Mouse (Mus musculus) left cerebral cortex, adult 18-20 months (tissue): ENCODE data around the gene Cyp2c54. TPM values are rescaled to one million over a fixed set of nuclear protein-coding genes. Genes with fewer than 3 reads are reported as not detected.
"Not testable (repeated sequence)": the region's sequence is repeated elsewhere in the genome, so short reads cannot be mapped to it uniquely, and the experiment has no call there.

Experiments
- DNase-seq, 2 experiments: peaks; one replicate each; pipeline ENCODE4 v3.0.0; 2021 to 2022; ENCODE audit warnings: low spot score in 2 of 2, mixed read lengths in 1 of 2
- long read RNA-seq, 2 experiments: library from polyadenylated mRNA; stranded (forward); transcript quantifications; one replicate each; pipeline ENCODE4 v2.0.0; 2021
- total RNA-seq, 2 experiments: library from RNA; stranded (reverse); gene quantifications; 2 replicates each; pipeline ENCODE4 v1.2.3; 2021

The Cyp2c54 gene
- not detected for total RNA-seq
- long read RNA-seq, experiment 1: 0 reads
- long read RNA-seq, experiment 2: 0 reads

DNA sequence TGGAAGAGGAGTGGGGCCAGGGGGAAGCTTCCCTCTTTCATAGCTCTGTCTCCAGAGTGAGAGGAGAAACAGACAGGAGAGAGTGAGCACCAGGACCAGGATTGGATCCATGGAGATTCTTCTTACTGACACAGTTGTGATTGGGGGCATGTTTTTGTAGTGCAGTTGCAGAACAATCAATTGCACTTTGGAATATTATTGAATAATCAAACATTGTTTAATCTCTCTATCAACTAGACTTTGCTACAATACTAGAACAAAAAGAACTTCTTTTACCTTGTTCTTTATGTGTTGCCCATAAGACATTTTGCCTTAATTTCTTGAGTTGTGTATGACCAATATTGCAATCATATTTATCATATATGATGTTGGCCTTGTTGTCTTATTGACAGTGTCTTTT lies at the start of gene Cyp2c54:
Gene Cyp2c54 (minus strand): TSS at position 127 of the 400 bp plus-strand sequence.
- DNase-seq: no peak

DNA sequence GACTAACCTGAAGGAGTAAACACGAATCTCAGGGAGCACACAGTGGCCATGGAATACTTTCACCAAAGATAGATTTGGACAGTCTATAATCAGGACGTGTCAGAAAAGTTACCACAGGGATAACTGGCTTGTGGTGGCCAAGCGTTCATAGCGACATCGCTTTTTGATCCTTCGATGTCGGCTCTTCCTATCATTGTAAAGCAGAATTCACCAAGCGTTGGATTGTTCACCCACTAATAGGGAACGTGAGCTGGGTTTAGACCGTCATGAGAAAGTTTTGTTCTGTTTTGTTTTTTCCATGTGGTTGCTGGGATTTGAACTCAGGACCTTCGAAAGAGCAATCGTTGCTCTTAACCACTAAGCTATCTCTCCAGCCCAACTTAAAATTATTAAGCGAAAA lies 46.0 kb upstream of the Cyp2c54 start:
- DNase-seq: not testable (repeated sequence)

DNA sequence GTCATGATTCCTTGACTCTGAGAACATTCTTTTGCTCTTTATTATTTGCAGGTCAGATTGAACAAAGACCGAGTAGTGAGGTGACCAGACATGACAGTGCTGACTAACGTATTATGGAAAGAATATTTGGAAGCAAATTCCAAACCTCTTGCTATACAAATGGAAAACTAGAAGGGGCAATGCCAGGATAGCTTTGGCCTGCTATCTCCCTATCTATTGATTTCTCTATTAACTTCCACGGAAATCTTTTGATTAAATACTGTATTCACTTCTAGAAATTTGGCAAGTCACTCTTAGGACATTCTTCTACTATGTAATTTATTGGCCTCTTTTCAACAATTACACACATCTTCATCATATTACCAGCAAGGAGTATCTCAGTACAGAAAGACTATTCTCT lies 17.5 kb upstream of the Cyp2c54 start:
- DNase-seq: no peak

DNA sequence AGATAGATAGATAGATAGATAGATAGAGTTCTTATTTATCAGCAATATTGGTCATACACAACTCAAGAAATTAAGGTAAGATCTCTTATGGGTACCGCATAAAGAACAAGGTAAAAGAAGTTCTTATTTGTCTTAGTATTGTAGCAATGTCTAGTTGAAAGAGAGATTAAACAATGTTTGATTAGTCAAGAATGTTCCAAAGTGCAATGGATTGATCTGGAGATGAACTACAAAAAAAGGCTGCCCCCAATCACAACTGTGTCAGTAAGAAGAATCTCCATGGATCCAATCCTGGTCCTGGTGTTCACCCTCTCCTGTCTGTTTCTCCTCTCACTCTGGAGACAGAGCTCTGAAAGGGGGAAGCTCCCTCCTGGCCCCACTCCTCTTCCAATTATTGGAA lies 15.8 kb upstream of the Cyp2c54 start, which contains the start of gene Cyp2c50:
Gene Cyp2c50 (plus strand): TSS at position 268 of the 400 bp plus-strand sequence.
- DNase-seq: not testable (repeated sequence)

DNA sequence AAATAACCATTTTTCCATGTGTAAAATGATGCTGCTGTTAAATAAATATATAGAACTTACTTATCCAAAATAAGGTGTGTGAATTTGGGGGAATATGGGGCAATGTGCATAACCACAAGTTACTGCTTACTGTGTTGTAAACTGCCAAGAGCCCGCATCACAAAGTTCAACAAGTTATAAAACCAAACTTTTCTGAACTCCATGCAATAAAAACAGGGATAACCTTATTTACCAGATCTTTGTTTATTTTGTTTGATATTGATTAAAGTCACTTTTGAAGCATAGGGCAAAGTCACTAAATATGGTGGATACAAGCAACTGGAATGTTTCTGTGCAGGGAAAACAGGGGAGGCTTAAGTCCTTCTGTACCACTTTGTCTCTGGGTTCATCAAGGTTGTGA lies 14.8 kb upstream of the Cyp2c54 start:
- no peak for DNase-seq

DNA sequence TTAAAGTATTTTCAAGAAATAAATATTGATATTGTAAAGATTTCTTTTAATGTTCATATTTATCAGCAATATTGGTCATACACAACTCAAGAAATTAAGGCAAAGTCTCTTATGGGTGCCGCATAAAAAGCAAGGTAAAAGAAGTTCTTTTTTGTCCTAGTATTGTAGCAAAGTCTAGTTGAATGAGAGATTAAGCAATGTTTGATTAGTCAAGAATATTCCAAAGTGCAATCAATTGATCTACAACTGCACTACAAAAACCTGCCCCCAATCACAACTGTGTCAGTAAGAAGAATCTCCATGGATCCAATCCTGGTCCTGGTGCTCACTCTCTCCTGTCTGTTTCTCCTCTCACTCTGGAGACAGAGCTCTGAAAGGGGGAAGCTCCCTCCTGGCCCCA lies 81.5 kb downstream of the Cyp2c54 start, which contains the start of gene Cyp2c37:
Gene Cyp2c37 (plus strand): TSS at position 285 of the 400 bp plus-strand sequence.
- not testable (repeated sequence) for DNase-seq

DNA sequence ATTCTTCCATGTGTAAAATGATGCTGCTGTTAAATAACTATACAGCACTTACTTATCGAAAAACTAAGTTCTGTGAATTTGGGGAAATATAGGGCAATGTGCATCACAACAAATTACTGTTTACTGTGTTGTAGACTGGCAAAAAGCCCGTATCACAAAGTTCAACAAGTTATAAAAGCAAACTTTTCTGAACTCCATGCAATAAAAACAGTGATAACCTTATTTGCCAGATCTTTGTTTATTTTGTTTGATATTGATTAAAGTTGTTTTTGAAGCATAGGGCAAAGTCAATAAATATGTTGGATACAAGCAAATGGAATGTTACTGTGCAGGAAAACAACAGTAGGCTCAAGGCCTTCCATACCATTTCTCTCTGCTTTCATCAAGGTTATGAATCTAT lies 84.2 kb downstream of the Cyp2c54 start:
- no peak for DNase-seq

Other genes starting within 250 kb of the Cyp2c54 start
- not detected for gene Cyp2c69, start 187.0 kb downstream of the Cyp2c54 start, total RNA-seq
- not detected for gene Cyp2c37, start 81.4 kb downstream of the Cyp2c54 start, total RNA-seq
- not detected for gene Cyp2c50, start 15.9 kb upstream of the Cyp2c54 start, total RNA-seq
- 1 to 10 TPM; 1.0 to 1.4 TPM for gene Cyp2c70, start 113.5 kb upstream of the Cyp2c54 start, total RNA-seq
- 10 to 100 TPM; 22.7 to 25.0 TPM for gene Pdlim1, start 198.0 kb upstream of the Cyp2c54 start, total RNA-seq